Mouse (Mus musculus) olfactory bulb, adult 2 months (tissue): ENCODE results near the gene 4933428G20Rik. TPM values are rescaled to one million over a fixed set of nuclear protein-coding genes. Genes with fewer than 3 reads are reported as not detected.

Experiments
- H3K27ac ChIP-seq: fragments of 200-500 bp; 2 replicates; pipeline ENCODE4 v1.5.1; 2012; ENCODE audit warnings: low read depth, low read length; ENCODE audit not compliant: insufficient read depth
- H3K4me1 ChIP-seq: fragments of 200-500 bp; 2 replicates; pipeline ENCODE4 v1.6.1; 2012; ENCODE audit warnings: low read length; ENCODE audit not compliant: control insufficient read depth, insufficient read depth
- H3K4me3 ChIP-seq: fragments of 200-500 bp; 2 replicates; pipeline ENCODE4 v1.5.1; 2012; ENCODE audit warnings: mild to moderate bottlenecking, low read depth, low read length, moderate library complexity; ENCODE audit not compliant: insufficient read depth
- CTCF ChIP-seq: fragments of 200-500 bp; IDR thresholded peaks from 2 replicates; pipeline ENCODE4 v1.5.1; 2012; ENCODE audit warnings: low read depth, mild to moderate bottlenecking, low read length, moderate library complexity; ENCODE audit not compliant: insufficient read depth
- POLR2A ChIP-seq: fragments of 200-500 bp; IDR thresholded peaks from 2 replicates; pipeline ENCODE4 v1.6.1; 2012; ENCODE audit warnings: mild to moderate bottlenecking, low read depth, low read length, moderate library complexity; ENCODE audit not compliant: insufficient read depth
- WGBS: fragments of 180-500 bp; shearing (Covaris S2); methylation state at CpG from one replicate; pipeline ENCODE4 v1.1.7; 2018; 5-methylcytosine and 5-hydroxymethylcytosine counted together
- polyA plus RNA-seq: library from polyadenylated mRNA; stranded (reverse); fragments of >200 nt; gene quantifications from 2 replicates; pipeline ENCODE4 v1.2.4, GENCODE M21; 2012; ENCODE audit warnings: low replicate concordance; ENCODE audit not compliant: missing spikeins, insufficient read depth, insufficient read length

4933428G20Rik gene
- polyA plus RNA-seq, 1 experiment, result not detected

DNA sequence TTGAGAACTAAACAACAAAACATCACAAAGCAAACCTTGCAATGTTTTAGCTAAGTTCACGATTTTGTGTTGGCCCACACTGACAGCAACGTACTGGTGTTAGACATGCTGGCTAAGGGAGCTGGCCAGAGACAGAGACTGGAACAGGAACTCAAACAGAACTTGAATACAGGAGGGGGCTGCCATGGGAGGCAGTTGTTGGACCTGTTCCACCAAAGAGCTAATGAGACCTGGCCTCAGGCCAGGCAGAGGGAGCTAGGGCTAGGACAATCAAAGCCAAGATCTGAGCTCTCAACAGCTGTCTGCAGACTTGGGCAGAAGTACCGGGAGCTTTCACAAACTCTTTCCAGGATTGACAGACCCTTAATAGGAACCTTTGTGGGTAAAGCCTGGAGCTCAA is 40.5 kb upstream of the 4933428G20Rik start:
- 37% methylated on average over 3 of the region's 3 CpGs for WGBS
- Histone ChIP-seq H3K4me1 (peaks cover 50% of the 10 kb centered on the region), H3K4me3 (no peak overlapping the region), H3K27ac (no peak overlapping the region)
- no peak for TF ChIP-seq CTCF
- TF ChIP-seq POLR2A, result no peak

DNA sequence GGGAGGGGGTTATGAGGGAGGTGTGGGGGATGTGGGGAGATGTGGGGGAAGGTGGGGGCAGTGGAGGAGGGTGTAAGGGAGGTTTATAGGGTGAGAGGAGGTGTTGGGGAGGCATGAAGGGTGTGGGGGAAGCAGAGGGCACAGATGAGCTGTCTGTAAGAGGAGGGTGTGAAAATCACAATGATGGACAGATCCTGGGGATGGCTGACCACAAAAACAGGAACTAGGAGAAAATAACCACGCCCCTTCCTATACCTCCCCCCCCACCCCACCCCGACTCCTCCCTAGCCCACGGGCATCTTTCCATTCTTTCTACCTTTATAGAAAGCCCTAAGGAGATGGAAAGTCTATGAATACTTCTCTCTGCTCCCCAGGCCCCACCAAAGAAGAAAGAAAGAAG is 40.0 kb upstream of the 4933428G20Rik start:
- TF ChIP-seq CTCF (no peak), POLR2A (no peak)
- WGBS, result 49% methylated on average over 3 of the region's 3 CpGs
- no peak overlapping the region for H3K27ac ChIP-seq
- H3K4me3 ChIP-seq, result no peak overlapping the region
- H3K4me1 ChIP-seq, result peaks cover 49% of the 10 kb centered on the region

DNA sequence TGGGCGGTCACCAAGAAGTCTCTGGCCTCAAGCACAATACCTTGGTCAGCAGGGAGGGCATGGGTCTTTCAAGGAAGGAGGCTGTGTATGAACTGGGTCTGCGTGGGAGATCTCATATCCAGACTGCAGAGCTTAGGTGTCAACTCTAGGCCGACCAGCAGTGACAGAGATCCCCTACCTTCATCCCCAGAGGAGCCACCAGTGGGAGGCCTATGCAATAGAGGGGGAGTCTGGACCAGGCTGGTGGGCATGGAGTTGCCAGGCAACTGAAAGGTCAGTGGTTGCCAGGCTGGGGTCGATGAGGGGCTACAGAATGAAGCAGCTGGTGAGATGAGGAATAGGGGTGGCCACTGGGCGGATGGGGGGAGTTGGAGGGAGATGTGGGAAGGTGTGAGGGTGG is 39.5 kb upstream of the 4933428G20Rik start:
- TF ChIP-seq POLR2A (no peak), CTCF (no peak)
- 62% methylated on average over 5 of the region's 5 CpGs for WGBS
- H3K4me3 ChIP-seq, result no peak overlapping the region
- no peak overlapping the region for H3K27ac ChIP-seq
- peaks cover 51% of the 10 kb centered on the region for H3K4me1 ChIP-seq

DNA sequence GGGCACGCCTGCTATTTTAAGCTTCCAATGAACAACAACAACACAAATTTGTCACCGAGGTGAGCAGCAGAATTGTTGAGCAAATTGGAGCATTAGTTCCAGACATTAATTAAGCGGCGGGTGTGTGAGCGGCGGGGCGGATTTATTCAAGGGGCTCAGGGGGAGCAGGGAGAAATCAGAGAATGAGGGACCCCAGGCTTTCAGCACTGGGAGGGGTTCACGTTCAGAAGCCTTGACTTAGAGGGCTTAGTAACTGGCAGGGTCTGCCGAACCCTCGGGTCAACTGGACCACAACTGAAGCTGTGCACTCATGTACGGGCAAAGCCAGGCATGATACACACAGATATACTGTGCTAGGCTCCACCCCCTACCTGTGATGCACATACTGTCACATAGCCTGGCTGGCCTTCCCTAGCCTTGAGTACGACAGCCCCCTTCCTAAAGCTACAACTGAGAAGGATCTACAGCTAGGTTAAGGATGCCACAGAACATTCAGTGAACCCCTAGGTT is 37.5 kb upstream of the 4933428G20Rik start:
- WGBS, result 24% methylated on average over 12 of the region's 12 CpGs
- no peak for TF ChIP-seq POLR2A
- no peak for TF ChIP-seq CTCF
- peak overlapping the region; percentile 29; the same call in 1 of the 2 replicates for H3K4me3 ChIP-seq
- H3K27ac ChIP-seq, result 0 out of 2 replicates have a peak overlapping the region, but pooled peaks have one; percentile 8
- peaks cover 44% of the 10 kb centered on the region for H3K4me1 ChIP-seq

DNA sequence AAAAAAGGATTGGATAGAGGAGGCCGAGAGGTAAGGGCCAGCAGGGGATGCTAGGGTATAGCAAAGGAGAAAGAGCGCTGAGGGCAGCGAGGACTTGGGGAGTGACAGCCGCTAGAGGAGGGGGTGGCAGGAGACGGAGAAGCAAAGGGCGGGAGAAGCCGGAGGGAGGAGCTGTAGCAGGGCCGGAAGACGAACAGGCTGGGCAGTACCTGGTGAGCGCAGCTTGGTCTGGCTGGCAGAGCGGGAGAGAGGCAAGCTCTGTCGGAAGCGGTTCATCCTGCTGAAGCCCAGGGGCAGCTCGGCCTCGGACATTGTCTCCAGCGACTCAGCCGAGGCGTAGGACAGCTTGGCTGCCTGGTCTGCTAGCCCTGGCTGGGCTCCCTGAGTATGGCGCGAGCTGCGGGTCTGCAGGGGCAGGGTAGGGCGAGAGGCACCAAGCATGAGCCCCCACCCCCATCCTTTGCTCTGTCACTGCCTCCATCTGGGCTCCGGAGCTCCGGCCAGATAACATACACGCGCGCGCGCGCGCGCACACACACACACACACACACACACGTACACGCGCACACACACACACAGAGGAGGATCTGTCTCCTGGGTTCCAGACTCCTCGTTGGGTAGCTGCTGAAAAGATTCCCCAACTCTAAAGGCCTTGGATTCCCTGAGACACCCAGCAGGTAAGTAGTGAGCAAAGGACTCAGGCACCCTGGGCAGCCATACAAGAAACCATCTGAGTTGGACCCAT is 36.9 kb upstream of the 4933428G20Rik start:
- no peak for TF ChIP-seq POLR2A
- TF ChIP-seq CTCF, result no peak
- H3K27ac ChIP-seq, result peak overlapping the region; percentile 17; the same call in 1 of the 2 replicates
- peak overlapping the region; percentile 29 for H3K4me3 ChIP-seq
- 16% methylated on average over 36 of the region's 36 CpGs for WGBS
- H3K4me1 ChIP-seq, result peaks cover 45% of the 10 kb centered on the region

DNA sequence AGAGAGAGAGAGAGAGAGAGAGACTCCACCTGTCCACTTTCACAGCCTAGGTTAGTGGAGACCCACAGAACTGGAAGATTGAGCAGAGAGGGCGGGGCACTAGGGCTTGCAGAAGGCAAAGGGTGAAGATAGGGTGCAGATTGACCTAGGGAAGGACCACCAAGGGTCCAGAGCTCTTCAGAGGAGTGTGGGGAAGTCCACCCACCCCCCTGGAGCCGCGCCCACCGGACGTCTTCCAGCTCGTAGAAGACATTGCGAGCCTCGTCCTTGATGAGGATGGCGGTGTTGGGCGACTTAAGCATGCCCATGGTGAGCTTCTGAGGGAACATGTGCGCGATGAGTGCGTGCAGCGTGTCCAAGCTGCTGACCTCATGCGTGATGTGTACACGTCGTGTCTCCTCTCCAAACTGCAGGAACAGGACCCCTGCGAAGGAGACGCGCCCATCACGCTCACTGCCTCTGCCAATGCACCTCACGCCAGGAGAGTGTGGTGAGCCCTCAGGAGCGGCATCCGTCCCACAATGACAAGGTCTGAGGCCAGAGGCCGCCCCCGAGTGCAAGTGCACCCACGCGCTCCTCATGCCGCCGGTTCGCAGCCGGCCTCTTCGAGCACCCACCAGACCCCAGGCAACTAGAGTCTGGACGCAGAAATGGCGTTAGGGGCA is 36.1 kb upstream of the 4933428G20Rik start:
- TF ChIP-seq POLR2A (no peak), CTCF (no peak)
- H3K4me3 ChIP-seq, result no peak overlapping the region
- 0 out of 2 replicates have a peak overlapping the region, but pooled peaks have one; percentile 17 for H3K27ac ChIP-seq
- WGBS, result 65% methylated on average over 35 of the region's 35 CpGs
- peaks cover 52% of the 10 kb centered on the region for H3K4me1 ChIP-seq

DNA sequence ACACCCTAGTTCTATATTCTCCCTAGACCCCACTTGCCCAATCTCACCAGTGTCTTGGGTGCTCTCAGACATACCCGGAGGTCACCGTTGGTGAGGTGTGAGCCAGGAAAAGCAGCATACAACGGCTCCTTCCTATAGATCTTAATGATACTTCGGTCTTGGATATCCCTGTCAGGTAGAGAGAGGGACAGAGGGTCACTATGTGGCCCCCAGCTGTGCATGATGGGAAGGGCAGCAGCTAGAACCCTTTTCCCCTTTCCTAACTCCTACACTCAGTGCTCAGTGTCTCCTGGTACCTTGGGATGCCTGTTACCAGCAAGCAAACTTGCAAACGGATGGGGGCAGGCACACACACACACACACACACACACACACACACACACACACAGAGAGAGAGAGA is 35.5 kb upstream of the 4933428G20Rik start:
- TF ChIP-seq POLR2A, result no peak
- no peak for TF ChIP-seq CTCF
- Histone ChIP-seq H3K4me3 (no peak overlapping the region), H3K27ac (no peak overlapping the region), H3K4me1 (peaks cover 52% of the 10 kb centered on the region)
- 77% methylated on average over 5 of the region's 5 CpGs for WGBS

DNA sequence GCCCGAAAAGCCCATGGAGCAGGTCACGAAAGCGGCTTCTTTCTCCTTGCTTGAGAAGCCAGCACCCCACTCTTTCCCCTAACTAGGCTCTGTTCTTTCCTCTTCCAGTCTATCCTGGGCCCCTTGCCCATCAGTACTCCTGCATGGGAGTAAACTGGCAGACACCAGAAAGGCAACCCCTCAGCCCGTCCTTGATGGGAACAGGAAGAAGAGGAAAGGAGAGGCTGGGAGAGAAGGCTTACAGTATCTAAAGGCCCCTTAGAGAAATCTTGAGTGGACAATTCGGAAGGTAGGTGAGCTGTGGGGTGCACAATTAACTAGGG is 35.1 kb upstream of the 4933428G20Rik start:
- TF ChIP-seq POLR2A (no peak), CTCF (no peak)
- WGBS, result 63% methylated on average over 5 of the region's 5 CpGs
- Histone ChIP-seq H3K4me3 (no peak overlapping the region), H3K4me1 (peaks cover 50% of the 10 kb centered on the region), H3K27ac (no peak overlapping the region)

DNA sequence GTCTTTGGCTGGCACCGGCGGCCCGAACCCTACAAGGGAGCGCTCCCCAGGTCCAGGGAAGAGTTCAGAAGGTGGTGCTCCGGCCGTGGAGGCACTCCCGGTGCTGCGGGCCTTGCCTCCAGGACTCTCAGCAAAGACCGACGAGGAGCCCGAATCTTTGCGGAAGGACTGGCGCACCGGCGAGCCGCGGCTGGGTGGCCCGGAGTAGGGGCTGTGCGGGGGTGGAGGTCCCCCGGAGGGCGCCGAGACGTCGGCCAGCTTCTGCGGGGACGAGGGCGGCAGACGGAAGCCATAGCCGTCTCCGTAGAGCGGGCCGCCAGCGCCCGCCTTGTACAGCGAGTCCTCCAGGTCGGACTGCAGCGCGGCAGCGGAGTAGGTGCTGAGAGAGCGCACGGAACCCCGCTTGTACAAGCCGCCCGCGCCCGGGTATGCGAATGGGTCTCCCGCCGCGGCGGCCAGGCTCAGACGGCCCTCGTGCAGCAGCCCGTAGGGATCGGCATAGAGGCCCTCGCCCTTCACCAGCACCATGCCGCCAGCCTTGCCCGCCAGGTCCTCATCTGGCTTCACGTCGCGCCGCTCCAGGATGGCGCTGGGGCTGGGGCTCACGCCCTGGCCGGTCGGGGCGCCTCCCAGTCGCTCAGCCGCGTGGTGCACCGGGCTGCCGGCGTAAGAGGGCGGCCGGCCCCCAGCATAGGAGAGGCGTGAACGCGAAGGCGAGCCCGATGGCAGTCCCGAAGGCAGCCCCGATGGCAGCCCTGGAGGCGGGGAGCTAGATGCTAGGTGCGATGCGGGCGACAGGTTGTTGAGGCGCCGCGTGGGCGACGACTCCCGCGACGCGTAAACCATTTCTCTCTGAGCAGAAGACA is 34.5 kb upstream of the 4933428G20Rik start:
- 63% methylated on average over 95 of the region's 95 CpGs for WGBS
- TF ChIP-seq POLR2A (no peak), CTCF (no peak)
- Histone ChIP-seq H3K4me1 (peaks cover 49% of the 10 kb centered on the region), H3K27ac (no peak overlapping the region), H3K4me3 (no peak overlapping the region)
